Mouse (Mus musculus): ENCODE data around the gene Cul7.

Cul7 gene

GRCm38 (mm10) chr17:46650232-46651031 lies at the start of gene Cul7:
Gene Cul7 (plus strand): TSS chr17:46650337.
- DNase-seq (ENCODE audit: low spot score) = peak; percentile 92

- no peak for DNase-seq (ENCODE audit: low spot score)
These were observed 49.6 kb upstream of the Cul7 start for GRCm38 (mm10) chr17:46600569-46600968.

GRCm38 (mm10) chr17:46602212-46602611 lies 47.9 kb upstream of the Cul7 start:
- DNase-seq (ENCODE audit: low spot score) = no peak

- no peak for DNase-seq (ENCODE audit: low spot score)
These were observed 46.9 kb upstream of the Cul7 start for GRCm38 (mm10) chr17:46603229-46603628.

DNA sequence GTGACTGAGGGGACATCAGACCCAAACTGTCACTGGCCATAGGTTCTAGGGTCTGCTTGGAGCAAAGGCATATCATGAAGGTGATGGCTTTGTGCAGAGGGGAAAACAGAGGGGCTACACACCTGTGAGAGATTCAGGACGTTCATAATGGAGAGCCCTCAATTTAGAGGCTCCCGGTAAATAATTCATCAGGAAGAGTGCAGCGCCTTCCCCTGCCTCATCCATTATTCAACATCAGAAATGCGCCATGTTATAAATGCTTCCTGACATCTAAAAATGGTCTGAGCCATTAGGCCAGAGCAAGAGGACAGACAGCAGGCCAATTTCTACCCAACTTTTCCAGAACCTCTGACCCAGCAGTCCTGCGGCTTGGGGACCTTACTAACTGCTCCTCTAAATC lies 45.0 kb upstream of the Cul7 start:
- no peak for DNase-seq (ENCODE audit: low spot score)

GRCm38 (mm10) chr17:46605987-46606386 lies 44.1 kb upstream of the Cul7 start:
- DNase-seq (ENCODE audit: low spot score) = no peak

- DNase-seq (ENCODE audit: low spot score) = no peak
These were observed 40.2 kb upstream of the Cul7 start for GRCm38 (mm10) chr17:46609721-46610514.

- no peak for DNase-seq (ENCODE audit: low spot score)
These were observed 38.8 kb upstream of the Cul7 start for GRCm38 (mm10) chr17:46611316-46611715.

- DNase-seq (ENCODE audit: low spot score) = no peak
These were observed 37.9 kb upstream of the Cul7 start for GRCm38 (mm10) chr17:46612189-46612588.

- no peak for DNase-seq (ENCODE audit: low spot score)
These were observed 37.3 kb upstream of the Cul7 start for GRCm38 (mm10) chr17:46612820-46613219.

DNA sequence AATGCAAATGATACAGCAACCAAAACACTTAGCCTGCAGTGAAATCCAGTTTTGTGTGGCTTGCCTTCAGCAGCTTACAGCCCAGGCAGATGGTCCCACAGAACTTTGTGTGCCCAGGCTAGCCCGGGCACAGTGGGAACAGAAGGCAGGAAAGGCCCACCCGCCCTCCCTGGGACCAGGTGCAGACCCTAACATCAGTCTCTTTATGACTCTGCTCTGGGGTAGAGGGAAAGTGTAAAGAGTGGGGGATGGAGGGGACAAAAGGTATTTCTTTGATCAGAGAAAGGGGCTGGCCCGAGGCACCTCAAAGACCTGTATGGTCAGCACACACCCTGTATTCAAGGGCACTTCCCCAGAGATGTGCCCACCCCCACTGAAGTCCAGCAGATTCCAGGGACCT lies 36.9 kb upstream of the Cul7 start:
- no peak for DNase-seq (ENCODE audit: low spot score)

DNA sequence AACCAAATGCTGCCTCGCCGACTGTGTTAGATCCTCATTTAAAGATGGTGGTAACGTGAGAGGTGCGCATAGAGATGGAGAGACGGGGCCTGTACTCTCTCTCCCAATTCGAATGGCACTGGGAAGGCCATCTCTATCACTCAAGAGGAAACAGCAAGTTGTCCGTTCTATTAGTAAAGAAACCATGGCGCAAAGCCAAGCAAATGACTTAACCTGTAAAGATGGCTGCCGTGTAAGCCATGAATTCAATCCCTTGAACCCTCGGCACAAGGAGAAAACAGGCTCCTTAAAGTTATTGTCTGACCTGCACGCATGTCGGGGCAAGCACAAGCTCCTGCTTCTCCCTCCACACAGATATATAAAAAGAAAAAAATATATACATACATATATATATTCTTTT lies 32.3 kb upstream of the Cul7 start:
- no peak for DNase-seq (ENCODE audit: low spot score)

DNA sequence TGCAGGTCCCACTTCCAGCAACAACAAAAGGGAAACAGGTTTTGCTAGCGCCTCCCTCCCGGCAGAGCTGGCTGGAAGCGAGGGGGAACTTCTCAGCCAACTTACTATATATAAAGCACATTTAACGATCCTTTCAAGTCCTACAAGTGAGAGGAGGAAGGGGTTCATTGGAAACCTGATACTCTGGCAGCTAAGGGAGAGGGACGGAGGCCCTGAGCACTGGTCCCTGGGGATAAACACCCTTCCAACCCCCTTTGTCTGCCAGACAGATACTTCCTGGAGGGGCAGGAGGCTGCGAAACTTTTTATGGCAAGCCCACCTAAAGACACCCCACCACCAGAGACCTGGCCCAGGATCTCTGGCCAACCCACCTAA lies 31.8 kb upstream of the Cul7 start:
- no peak for DNase-seq (ENCODE audit: low spot score)

DNA sequence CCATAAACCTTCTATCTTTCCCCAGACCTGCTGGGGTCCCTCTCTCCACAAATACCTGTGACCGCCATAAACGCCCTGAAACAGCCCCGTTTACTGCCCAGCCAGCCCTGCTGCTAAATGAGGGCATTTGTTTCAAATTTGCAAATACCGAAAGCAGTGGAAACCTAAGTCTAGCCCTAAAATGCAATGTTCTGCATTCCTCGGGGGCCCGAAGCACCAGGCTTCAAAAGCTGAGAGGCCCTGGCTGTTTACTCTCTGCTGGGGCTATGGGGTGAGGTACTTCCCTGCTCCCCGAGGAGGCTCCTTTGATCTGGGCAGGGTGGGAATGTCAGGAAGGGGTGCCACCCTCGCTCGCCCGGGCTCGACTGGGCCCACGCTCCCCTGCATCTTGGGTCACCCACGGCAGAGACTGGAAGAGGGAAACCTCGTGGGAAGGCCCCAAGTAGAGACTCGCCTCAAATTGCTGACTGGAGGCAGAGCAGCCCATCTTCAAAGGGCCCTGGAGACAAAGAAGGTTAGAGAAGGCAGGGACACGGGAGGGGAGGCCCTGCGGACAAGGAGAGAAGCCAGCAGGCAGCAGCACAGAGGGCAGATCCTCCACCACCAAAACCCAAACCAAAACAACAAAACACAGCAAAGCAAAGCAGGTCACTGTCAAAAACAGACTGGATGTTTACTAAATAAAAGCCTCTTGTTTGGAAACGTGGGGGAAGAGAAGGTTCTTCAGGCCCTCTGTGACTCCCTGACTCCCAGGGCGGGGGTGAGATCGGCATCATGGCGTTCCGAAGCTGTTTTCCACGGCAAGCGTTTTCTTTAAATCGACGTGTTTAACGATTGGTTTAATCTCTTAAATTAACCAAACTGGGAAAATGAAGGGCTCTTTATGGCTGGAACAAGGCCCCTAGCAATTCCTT lies 31.1 kb upstream of the Cul7 start:
- no peak for DNase-seq (ENCODE audit: low spot score)

DNA sequence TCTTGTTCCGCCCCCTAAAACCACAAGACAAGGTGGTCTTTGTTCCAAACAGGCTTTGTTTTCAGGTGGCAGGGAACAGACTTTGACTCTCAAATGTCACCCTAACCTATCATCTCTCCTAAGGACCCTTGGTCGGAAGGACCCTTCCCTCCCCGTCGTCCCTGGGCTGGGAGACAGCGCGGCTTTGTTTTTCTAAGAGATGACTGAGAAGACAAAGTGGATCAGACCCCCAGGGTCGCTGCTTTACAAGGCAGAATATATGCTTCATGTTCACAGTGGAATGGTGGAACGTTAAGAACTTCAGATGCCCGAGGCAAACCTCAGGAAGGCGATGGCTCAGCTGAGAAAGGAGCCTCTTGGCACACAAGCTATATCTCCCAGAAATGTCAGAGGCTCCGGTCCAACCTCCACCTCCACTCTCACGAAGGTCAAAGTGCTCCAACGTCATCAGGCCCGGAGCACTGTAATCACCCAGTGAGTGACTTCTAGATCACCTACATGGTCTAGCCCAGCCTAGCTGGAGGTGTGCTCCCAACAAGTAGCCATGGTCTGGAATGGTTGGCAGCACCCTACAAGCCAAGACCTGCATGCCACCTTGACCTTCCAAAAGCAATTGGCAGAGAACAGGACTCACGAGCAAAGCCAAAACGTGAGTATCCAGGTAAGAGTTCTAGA lies 30.3 kb upstream of the Cul7 start:
- no peak for DNase-seq (ENCODE audit: low spot score)

GRCm38 (mm10) chr17:46621324-46621723 lies 28.8 kb upstream of the Cul7 start:
- peak; percentile 74 for DNase-seq (ENCODE audit: low spot score)

GRCm38 (mm10) chr17:46622269-46622668 lies 27.9 kb upstream of the Cul7 start:
- DNase-seq (ENCODE audit: low spot score) = no peak

DNA sequence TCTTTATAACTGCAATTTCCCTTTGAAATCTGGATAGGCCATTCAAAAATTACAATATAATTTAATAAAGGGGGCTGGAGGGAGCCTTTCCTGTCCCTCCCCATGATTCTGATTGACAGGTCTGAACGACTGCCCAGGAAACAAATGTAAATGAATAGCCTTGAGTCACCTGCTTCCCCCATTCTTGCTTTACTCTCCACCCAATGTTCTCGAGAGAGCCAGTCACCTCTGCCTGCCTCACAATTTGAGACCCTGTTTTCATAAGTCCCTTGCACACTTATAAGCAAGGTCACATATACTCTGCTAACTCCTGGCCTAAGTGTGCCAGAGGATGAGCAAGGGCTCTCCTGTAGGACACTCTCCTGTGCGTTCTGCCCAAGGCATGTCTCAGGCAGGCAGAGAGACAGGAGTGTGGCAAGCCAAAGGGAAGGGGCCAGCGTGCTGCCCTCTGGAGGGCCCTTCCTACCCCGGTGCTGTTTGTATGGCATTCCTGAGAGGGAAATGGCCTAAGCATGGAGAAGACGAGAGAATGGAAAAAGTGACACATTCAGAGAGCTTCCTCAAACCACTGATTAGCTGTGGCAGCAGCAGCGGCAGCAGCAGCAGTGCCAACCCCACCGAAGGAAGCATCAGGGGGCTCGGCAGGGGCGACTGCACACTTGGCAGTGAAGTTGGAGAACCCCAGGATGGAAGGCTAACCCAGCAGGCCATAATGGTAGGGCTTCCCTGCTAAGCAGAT lies 26.1 kb upstream of the Cul7 start:
- no peak for DNase-seq (ENCODE audit: low spot score)

DNA sequence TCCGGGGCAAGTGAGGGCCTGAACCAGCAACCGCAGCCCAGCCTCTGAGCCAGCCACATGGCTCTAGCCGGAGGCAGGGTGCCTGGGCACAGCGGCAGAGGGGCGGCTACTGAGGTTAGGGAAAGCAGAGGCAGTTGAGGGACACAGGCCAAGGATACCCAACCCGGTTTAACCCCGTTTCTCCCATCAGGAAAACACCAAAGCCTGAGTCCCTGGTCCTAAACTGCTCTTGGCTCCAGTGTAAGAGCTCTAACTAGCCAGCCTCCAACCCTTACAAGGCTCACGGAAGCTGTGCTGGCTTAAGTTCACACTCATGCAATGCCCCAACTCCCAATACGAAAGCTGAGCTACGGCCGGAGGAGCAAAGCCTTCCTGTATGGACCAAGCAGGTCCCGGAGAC lies 25.5 kb upstream of the Cul7 start:
- no peak for DNase-seq (ENCODE audit: low spot score)

DNA sequence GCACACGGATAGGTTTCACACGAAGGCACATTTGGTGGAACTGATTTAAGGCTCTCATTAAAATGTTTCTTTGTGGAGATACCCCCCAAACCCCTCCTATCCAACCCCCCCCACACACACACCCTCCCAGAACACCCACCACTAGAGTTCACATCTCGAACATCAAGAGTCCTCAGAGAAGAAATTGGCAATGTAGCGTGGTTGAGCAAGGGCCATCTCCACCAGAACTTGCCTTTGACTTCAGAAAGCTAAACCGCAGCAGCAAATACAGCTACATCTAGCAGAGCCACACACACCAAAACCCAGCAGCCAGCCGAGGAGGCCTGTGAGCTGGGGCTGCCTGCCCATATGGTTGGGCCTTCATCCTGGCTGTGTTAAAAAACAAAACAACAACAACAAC lies 22.7 kb upstream of the Cul7 start:
- no peak for DNase-seq (ENCODE audit: low spot score)

- DNase-seq (ENCODE audit: low spot score) = no peak
These were observed 21.7 kb upstream of the Cul7 start for GRCm38 (mm10) chr17:46628471-46628790.
